Mouse (Mus musculus): ENCODE results near the gene Krt77. TPM values are rescaled to one million over a fixed set of nuclear protein-coding genes. Genes with fewer than 3 reads are reported as not detected.

Krt77 gene
- total and polyA plus RNA-seq, 2 experiments from 2014 or later = 2.1 to 7.7 TPM

DNA sequence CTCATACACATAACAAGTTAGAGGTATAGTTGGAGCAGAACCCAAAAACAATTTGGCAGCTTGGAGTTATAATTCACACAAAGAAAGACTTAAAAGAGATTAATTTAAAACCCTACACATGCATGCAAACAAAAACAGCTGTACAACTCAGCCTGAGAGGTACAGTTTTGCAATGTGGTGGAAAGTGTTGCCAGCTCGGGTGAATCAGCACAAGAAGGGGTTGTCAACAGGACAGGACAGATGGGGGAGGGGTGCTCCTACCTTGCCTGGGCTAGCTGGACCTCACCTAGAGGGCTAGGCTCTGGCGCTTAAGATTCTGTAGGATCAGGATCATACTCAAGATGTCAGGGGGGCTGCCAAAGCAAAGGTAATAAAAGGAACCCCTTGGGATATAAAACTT lies 8.5 kb upstream of the Krt77 start:
- no peak for TF ChIP-seq CTCF (IDR thresholded peaks at IDR 0.05; ENCODE audit: low read depth)
- Histone ChIP-seq H3K4me3 (ENCODE audit: low read depth, low read length) (no peak overlapping the region), H3K36me3 (ENCODE audit: insufficient read depth) (no peaks in the 10 kb centered on the region), H3K4me1 (ENCODE audit: insufficient read depth) (no peaks in the 10 kb centered on the region), H3K4me2 (ENCODE audit: low read depth) (no peak overlapping the region), H3K27me3 (ENCODE audit: insufficient read depth, low read length) (no peaks in the 10 kb centered on the region), H3K9me3 (ENCODE audit: low read length) (no peaks in the 10 kb centered on the region), H3K9ac (no peak overlapping the region), H3K27ac (ENCODE audit: low read depth, low read length) (no peak overlapping the region)
- WGBS = 79% methylated on average over 2 of the region's 2 CpGs
- ATAC-seq (no peak), DNase-seq (no peak)

DNA sequence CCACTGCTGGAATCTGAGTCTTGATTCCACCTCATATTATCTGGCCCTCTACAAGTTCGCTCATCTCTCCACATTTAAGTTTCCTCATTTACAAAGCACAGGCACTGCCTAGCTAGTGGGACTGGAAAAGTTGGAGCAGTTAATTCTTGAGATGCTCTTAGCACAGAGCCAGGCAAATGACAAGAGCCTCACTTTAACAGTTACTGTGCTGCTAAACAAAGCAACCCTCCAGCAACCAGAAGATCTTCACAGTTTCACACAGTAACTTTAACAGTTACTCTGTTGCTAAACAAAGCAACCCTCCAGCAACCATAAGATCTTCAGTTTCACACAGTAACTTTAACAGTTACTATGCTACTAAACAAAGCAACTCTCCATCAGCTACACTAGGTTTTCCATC lies 4.9 kb upstream of the Krt77 start:
- Histone ChIP-seq H3K4me3 (ENCODE audit: low read depth, low read length) (no peak overlapping the region), H3K4me1 (ENCODE audit: insufficient read depth) (peaks cover 5% of the 10 kb centered on the region; the same call in 1 of the 2 replicates), H3K9ac (no peak overlapping the region), H3K27me3 (ENCODE audit: insufficient read depth, low read length) (no peaks in the 10 kb centered on the region), H3K36me3 (ENCODE audit: insufficient read depth) (no peaks in the 10 kb centered on the region), H3K27ac (ENCODE audit: low read depth, low read length) (no peak overlapping the region), H3K9me3 (ENCODE audit: low read length) (no peaks in the 10 kb centered on the region), H3K4me2 (ENCODE audit: low read depth) (no peak overlapping the region)
- ATAC-seq (no peak), DNase-seq (no peak)
- WGBS = 87% methylated on average over 1 of the region's 1 CpGs
- TF ChIP-seq CTCF (IDR thresholded peaks at IDR 0.05; ENCODE audit: low read depth) = no peak

DNA sequence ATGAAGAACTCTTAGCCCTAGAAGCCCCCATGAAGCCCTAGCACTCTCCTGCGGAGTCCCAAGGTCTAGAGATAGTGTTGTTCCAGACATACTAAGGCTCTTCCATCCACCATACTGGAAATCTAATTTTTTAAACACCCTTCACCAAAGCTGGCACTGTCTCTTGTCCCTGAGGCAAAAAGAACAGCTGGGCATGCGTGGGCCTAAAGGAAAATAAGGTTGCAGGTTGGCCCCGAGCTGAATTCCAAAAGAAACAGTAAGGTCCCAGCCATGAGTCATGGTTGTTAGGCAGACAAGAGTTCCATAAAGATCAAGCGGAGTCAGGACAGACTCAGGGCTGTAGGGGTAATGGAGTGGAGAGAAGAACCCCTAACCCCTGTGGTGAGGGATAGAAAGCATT lies 3.7 kb upstream of the Krt77 start:
- no peak for TF ChIP-seq CTCF (IDR thresholded peaks at IDR 0.05; ENCODE audit: low read depth)
- Histone ChIP-seq H3K27me3 (ENCODE audit: insufficient read depth, low read length) (no peaks in the 10 kb centered on the region), H3K9me3 (ENCODE audit: low read length) (no peaks in the 10 kb centered on the region), H3K4me2 (ENCODE audit: low read depth) (no peak overlapping the region), H3K36me3 (ENCODE audit: insufficient read depth) (no peaks in the 10 kb centered on the region), H3K9ac (no peak overlapping the region), H3K4me3 (ENCODE audit: low read depth, low read length) (no peak overlapping the region), H3K27ac (ENCODE audit: low read depth, low read length) (no peak overlapping the region), H3K4me1 (ENCODE audit: insufficient read depth) (peaks cover 9% of the 10 kb centered on the region; the same call in 1 of the 2 replicates)
- no peak for DNase-seq
- 60% methylated on average over 4 of the region's 4 CpGs for WGBS
- no peak for ATAC-seq

DNA sequence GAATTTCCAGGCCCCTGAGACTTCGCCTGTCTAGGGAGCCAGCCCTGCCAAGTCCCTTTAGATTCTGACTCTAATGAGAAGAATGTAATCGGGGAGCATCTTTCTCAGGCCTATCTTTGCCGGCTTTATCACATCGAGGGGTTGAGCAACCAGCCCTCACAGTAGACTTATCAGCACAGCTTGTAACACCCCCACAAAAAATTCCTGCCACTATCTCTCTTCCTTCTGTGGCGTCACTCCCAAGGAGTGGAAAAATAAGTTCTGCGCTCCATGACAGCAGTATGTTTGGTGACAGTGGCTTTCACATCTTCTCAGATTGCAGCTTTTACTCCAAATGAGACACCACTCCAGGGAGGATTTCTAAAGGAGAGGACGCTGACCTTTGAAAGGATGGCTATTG lies 2.8 kb downstream of the Krt77 start:
- peak; percentile 42; the same call in 1 of the 2 replicates for ATAC-seq
- H3K27ac ChIP-seq (ENCODE audit: low read depth, low read length) = no peak overlapping the region
- 75% methylated on average over 7 of the region's 7 CpGs for WGBS

DNA sequence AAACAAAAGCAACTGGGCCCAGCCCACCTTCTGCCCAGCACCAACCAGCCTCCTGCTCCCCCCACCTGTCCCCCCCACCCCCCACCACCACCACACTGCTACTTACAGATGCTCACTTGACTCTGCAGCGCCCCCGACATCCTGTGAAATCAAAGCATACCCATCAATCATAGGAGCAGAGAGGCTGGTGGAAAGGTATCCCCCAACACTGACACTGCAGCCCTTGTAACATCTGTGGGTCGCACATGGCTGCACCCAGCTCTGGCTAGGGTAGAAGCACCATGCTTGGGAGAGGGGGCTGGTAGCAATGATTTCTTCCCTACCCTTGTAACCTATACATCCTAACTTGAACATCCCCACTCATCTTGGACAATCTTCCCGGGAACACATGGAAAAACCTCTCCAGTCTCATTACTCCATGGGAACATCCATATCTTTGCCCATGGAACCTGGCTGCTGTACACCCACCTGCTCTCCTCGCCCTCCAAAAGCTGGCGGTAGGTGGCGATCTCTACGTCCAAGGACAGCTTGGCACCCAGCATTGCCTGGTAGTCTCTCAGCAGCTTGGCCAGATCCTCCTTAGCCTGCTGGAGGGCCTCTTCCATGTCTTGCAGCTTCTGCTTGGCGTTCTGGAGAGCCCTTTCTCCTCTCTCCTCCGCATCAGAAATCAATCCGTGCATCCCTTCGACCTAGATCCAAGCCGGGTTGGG lies 8.9 kb downstream of the Krt77 start:
- Histone ChIP-seq H3K4me1 (ENCODE audit: insufficient read depth) (0 out of 2 replicates have a peak, but pooled peaks cover 3% of the 10 kb centered on the region), H3K27ac (ENCODE audit: low read depth, low read length) (no peak overlapping the region), H3K4me3 (ENCODE audit: low read depth, low read length) (no peak overlapping the region), H3K9ac (no peak overlapping the region), H3K9me3 (ENCODE audit: low read length) (no peaks in the 10 kb centered on the region), H3K36me3 (ENCODE audit: insufficient read depth) (no peaks in the 10 kb centered on the region), H3K4me2 (ENCODE audit: low read depth) (peak overlapping the region; percentile 75), H3K27me3 (ENCODE audit: insufficient read depth, low read length) (peaks cover 23% of the 10 kb centered on the region)
- peak; percentile 15; the same call in 1 of the 2 replicates for TF ChIP-seq CTCF (IDR thresholded peaks at IDR 0.05; ENCODE audit: low read depth)
- DNase-seq (no peak), ATAC-seq (0 out of 2 replicates have a peak, but pooled peaks have one; percentile 27)
- 60% methylated on average over 13 of the region's 13 CpGs for WGBS

More for the DNA sequence above, 2.8 kb downstream of the Krt77 start:
- no peak overlapping the region for H3K4me3 ChIP-seq (ENCODE audit: low read depth, low read length)
- peaks cover 5% of the 10 kb centered on the region; the same call in 1 of the 2 replicates for H3K27me3 ChIP-seq (ENCODE audit: insufficient read depth, low read length)
- no peak for TF ChIP-seq CTCF (IDR thresholded peaks at IDR 0.05; ENCODE audit: low read depth)
- no peaks in the 10 kb centered on the region for H3K9me3 ChIP-seq (ENCODE audit: low read length)
- no peak overlapping the region for H3K9ac ChIP-seq
- H3K4me2 ChIP-seq (ENCODE audit: low read depth) = no peak overlapping the region
- no peaks in the 10 kb centered on the region for H3K36me3 ChIP-seq (ENCODE audit: insufficient read depth)
- peaks cover 9% of the 10 kb centered on the region; the same call in 1 of the 2 replicates for H3K4me1 ChIP-seq (ENCODE audit: insufficient read depth)
- DNase-seq = no peak

DNA sequence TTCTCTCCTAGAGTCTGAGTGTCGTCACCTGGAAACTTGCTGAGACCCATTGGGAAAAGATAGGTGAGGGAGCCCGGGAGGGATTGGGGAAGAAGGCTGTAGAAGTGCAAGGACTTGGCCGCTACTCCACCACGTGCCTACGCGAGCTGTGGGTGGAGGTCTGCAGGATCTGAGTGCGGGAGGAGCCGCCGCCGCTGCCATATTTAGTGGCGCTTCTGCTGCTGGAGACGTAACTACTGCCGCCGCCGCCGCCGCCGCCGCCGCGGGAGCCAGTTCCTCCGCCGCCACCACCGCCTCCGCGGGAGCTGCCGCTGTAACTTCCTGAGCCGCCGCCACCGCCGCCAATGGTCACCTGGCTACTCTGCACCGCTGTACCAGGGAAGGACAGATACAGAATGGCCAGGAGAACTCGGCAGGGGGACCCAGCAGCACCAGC lies 9.8 kb downstream of the Krt77 start:
- Histone ChIP-seq H3K4me3 (ENCODE audit: low read depth, low read length) (peak overlapping the region; percentile 45), H3K4me2 (ENCODE audit: low read depth) (peak overlapping the region; percentile 75), H3K27me3 (ENCODE audit: insufficient read depth, low read length) (peaks cover 23% of the 10 kb centered on the region), H3K27ac (ENCODE audit: low read depth, low read length) (no peak overlapping the region), H3K9ac (peak overlapping the region; percentile 53), H3K4me1 (ENCODE audit: insufficient read depth) (0 out of 2 replicates have a peak, but pooled peaks cover 3% of the 10 kb centered on the region), H3K9me3 (ENCODE audit: low read length) (no peaks in the 10 kb centered on the region), H3K36me3 (ENCODE audit: insufficient read depth) (no peaks in the 10 kb centered on the region)
- DNase-seq (peak; percentile 56), ATAC-seq (peak; percentile 70)
- 4% methylated on average over 30 of the region's 33 CpGs for WGBS
- TF ChIP-seq CTCF (IDR thresholded peaks at IDR 0.05; ENCODE audit: low read depth) = 0 out of 2 replicates have a peak, but pooled peaks have one; percentile 14
